Mouse (Mus musculus): ENCODE data around the gene Net1. TPM values are rescaled to one million over a fixed set of nuclear protein-coding genes. Genes with fewer than 3 reads are reported as not detected.

Net1 gene
- polyA plus RNA-seq, 1 experiment from 2014 or later = 10.5 TPM

Small RNA genes within 50 kb of the gene (microRNA-seq; reads per million reads assigned to microRNA genes)
- gene Gm22460 = not detected

Other genes starting within 250 kb of the Net1 start
- not detected in 2 replicates for gene Calml3, start 113.9 kb downstream of the Net1 start, polyA plus RNA-seq (2015; fragmentation: Nextera tagmentation; extraction: Ambion mirVana)
- gene Calm4, start 80.5 kb downstream of the Net1 start, polyA plus RNA-seq (2015; fragmentation: Nextera tagmentation; extraction: Ambion mirVana) = not detected in 2 replicates
- gene Calm5, start 64.0 kb downstream of the Net1 start, polyA plus RNA-seq (2015; fragmentation: Nextera tagmentation; extraction: Ambion mirVana) = not detected in 2 replicates
- not detected in 2 replicates for gene Tubal3, start 54 bp upstream of the Net1 start, polyA plus RNA-seq (2015; fragmentation: Nextera tagmentation; extraction: Ambion mirVana)
- gene Ucn3, start 27.1 kb upstream of the Net1 start, polyA plus RNA-seq (2015; fragmentation: Nextera tagmentation; extraction: Ambion mirVana) = 0.14 and 0.20 TPM in 2 replicates
- gene Akr1c14, start 130.8 kb upstream of the Net1 start, polyA plus RNA-seq (2015; fragmentation: Nextera tagmentation; extraction: Ambion mirVana) = 0.73 and 0.92 TPM in 2 replicates
- not detected in 2 replicates for gene Akr1c18, start 232.4 kb upstream of the Net1 start, polyA plus RNA-seq (2015; fragmentation: Nextera tagmentation; extraction: Ambion mirVana)